In genomic region chr3:89087338-89088110, GRCm38 (mm10) we compare ENCODE assay signal across 9 mouse cellular contexts. TPM values are rescaled to one million over a fixed set of nuclear protein-coding genes. Genes with fewer than 3 reads are reported as not detected.
DNase-seq lines count a peak whose midpoint lies in the region; TF ChIP-seq lines count a peak whose summit lies in the region.
"Had no signal": no experiment of that assay in that cellular context is flagged by ENCODE, and none has a peak within 500 bp of the region (broad histone marks: within the 10 kb centered on the region; RNA-seq: fewer than 3 reads in every experiment).

No protein-coding gene starts in this region.

- H3K9ac ChIP-seq in CH12.LX (ENCODE audit: insufficient read depth, low read depth), result no peak overlapping the region

- peak; percentile 91 for DNase-seq in CH12.LX (ENCODE audit: extremely low read depth)
- DNase-seq in adrenal gland, postnatal 10 days, result peak; percentile 89
- DNase-seq in embryonic facial prominence, embryonic 10.5 days (ENCODE audit: low spot score), result peak; percentile 87
- DNase-seq in heart, postnatal 10 days, result peak; percentile 74 to 91
- peak; percentile 76 for DNase-seq in layer of hippocampus, adult 9-10 months (ENCODE audit: low spot score)
- DNase-seq in lung, postnatal 10 days, result peak; percentile 89
- DNase-seq in right cerebral cortex, postnatal 14 days, result peak; percentile 91
- DNase-seq in urinary bladder, postnatal 14 days (ENCODE audit: low spot score), result peak; percentile 90

- in situ Hi-C loops in CH12.LX (cut with MboI; ENCODE audit: low pct_ligation_motif_present, low pct_unique_long_range_greater_than_20kb, low sequenced_read_pairs), result no loop called here

- no peak for TF ChIP-seq EP300 in CH12.LX (IDR thresholded peaks at IDR 0.05; ENCODE audit: low read length)

- H3K27ac ChIP-seq in CH12.LX (ENCODE audit: insufficient read depth, low read depth), result peak overlapping the region; percentile 26; the same call in 1 of the 2 replicates
- H3K27ac ChIP-seq in embryonic facial prominence, embryonic 10.5 days (replicated peaks), result peak overlapping the region; percentile 81

- H3K36me3 ChIP-seq in CH12.LX (replicated peaks in 1 of 2; ENCODE audit: control insufficient read depth in 1 of 2, insufficient read depth in 1 of 2, low read length in 1 of 2), result peaks cover 0 to 8% of the 10 kb centered on the region in 2 experiments
- peaks cover 36% of the 10 kb centered on the region for H3K36me3 ChIP-seq in embryonic facial prominence, embryonic 10.5 days (replicated peaks)

- WGBS in embryonic facial prominence, embryonic 10.5 days, result 35% methylated on average over 21 of the region's 21 CpGs

- peak; percentile 25 for TF ChIP-seq RAD21 in CH12.LX (IDR thresholded peaks at IDR 0.05; ENCODE audit: low read depth, low read length)

- H3K79me2 ChIP-seq in CH12.LX (replicated peaks; ENCODE audit: control insufficient read depth, extremely low read depth, insufficient read depth, poor library complexity, severe bottlenecking), result no peaks in the 10 kb centered on the region

- H3K4me1 ChIP-seq in CH12.LX (ENCODE audit: control insufficient read depth in 1 of 2, insufficient read depth in 2 of 2), result peaks cover 32 to 73% of the 10 kb centered on the region in 2 experiments
- peaks cover 55% of the 10 kb centered on the region for H3K4me1 ChIP-seq in embryonic facial prominence, embryonic 10.5 days

- peak; percentile 45 to 90; a peak in 3 of 4 replicates for TF ChIP-seq CTCF in CH12.LX (conservative IDR thresholded peaks at IDR 0.05 in 1 of 2, IDR thresholded peaks at IDR 0.05 in 1 of 2; ENCODE audit: low read depth in 2 of 2, low read length in 2 of 2)

- H3K4me3 ChIP-seq in CH12.LX (replicated peaks in 1 of 3; ENCODE audit: low read depth in 2 of 3, low read length in 2 of 3, poor library complexity in 1 of 3), result peak overlapping the region in 1 of 3 experiments; percentile 1
- H3K4me3 ChIP-seq in embryonic facial prominence, embryonic 10.5 days, result peak overlapping the region; percentile 38

- dilution Hi-C loops in CH12.LX (cut with MboI; ENCODE audit: extremely low pct_ligation_motif_present, extremely low pct_unique_long_range_greater_than_20kb, low sequenced_read_pairs), result no loop called here

- peaks cover 2% of the 10 kb centered on the region for H3K27me3 ChIP-seq in CH12.LX (replicated peaks)
- H3K27me3 ChIP-seq in embryonic facial prominence, embryonic 10.5 days (replicated peaks; ENCODE audit: low read depth, poor library complexity, severe bottlenecking), result peaks cover 47% of the 10 kb centered on the region

- intact Hi-C loops in heart, postnatal 10 days (cut with DNase I), result no loop called here

- peak overlapping the region; percentile 67 for H3K4me2 ChIP-seq in CH12.LX (ENCODE audit: insufficient read depth, low read depth, poor library complexity, severe bottlenecking)

- TF ChIP-seq POLR2A in CH12.LX (IDR thresholded peaks at IDR 0.05; ENCODE audit: low read depth, low read length), result peak; percentile 45; the same call in 1 of the 2 replicates

- no peaks in the 10 kb centered on the region for H3K9me3 ChIP-seq in CH12.LX (replicated peaks; ENCODE audit: low read length)
- H3K9me3 ChIP-seq in embryonic facial prominence, embryonic 10.5 days, result no peaks in the 10 kb centered on the region

TF ChIP-seq in CH12.LX, 34 proteins besides CTCF, POLR2A, EP300 and RAD21:
- peak; percentile 98 for TF ChIP-seq MXI1 (IDR thresholded peaks at IDR 0.05; ENCODE audit: low read depth, low read length)
- no peak for TF ChIP-seq GABPA (IDR thresholded peaks at IDR 0.05; ENCODE audit: insufficient replicate concordance, low read depth, low read length)
- TF ChIP-seq UBTF (IDR thresholded peaks at IDR 0.05; ENCODE audit: low read depth, low read length), result peak; percentile 64; the same call in 1 of the 2 replicates
- TF ChIP-seq JUND (conservative IDR thresholded peaks at IDR 0.05; ENCODE audit: low read depth, low read length), result no peak
- TF ChIP-seq MAZ (IDR thresholded peaks at IDR 0.05; ENCODE audit: low read depth, low read length), result peak; percentile 57; the same call in 1 of the 2 replicates
- no peak for TF ChIP-seq TBP (conservative IDR thresholded peaks at IDR 0.05; ENCODE audit: low read depth, low read length)
- TF ChIP-seq MYC (IDR thresholded peaks at IDR 0.05; ENCODE audit: low read depth, low read length), result peak; percentile 98
- TF ChIP-seq USF1 (IDR thresholded peaks at IDR 0.05; ENCODE audit: low read depth, low read length), result no peak
- peak; percentile 99 for TF ChIP-seq BHLHE40 (IDR thresholded peaks at IDR 0.05; ENCODE audit: low read depth, low read length)
- TF ChIP-seq MEF2A (IDR thresholded peaks at IDR 0.05; ENCODE audit: borderline replicate concordance, low read depth, low read length), result peak; percentile 72
- TF ChIP-seq TCF12 (IDR thresholded peaks at IDR 0.05; ENCODE audit: low read depth, low read length), result peak; percentile 64
- no peak for TF ChIP-seq MAFK (IDR thresholded peaks at IDR 0.05; ENCODE audit: insufficient replicate concordance, low read length)
- TF ChIP-seq NELFE (IDR thresholded peaks at IDR 0.05; ENCODE audit: low read depth, low read length), result no peak
- peak; percentile 81 for TF ChIP-seq ELF1 (IDR thresholded peaks at IDR 0.05; ENCODE audit: low read depth, low read length)
- TF ChIP-seq SMC3 (IDR thresholded peaks at IDR 0.05; ENCODE audit: low read depth, low read length), result peak; percentile 40
- no peak for TF ChIP-seq CHD2 (IDR thresholded peaks at IDR 0.05; ENCODE audit: low read length)
- peak; percentile 95 for TF ChIP-seq SIN3A (IDR thresholded peaks at IDR 0.05; ENCODE audit: low read length)
- TF ChIP-seq ETS1 (conservative IDR thresholded peaks at IDR 0.05; ENCODE audit: low read depth, low read length), result peak; percentile 86
- no peak for TF ChIP-seq ZKSCAN1 (IDR thresholded peaks at IDR 0.05; ENCODE audit: borderline replicate concordance, low read depth, low read length)
- TF ChIP-seq ZMIZ1 (IDR thresholded peaks at IDR 0.05; ENCODE audit: low read depth, low read length), result no peak
- TF ChIP-seq KAT2A (IDR thresholded peaks at IDR 0.05; ENCODE audit: insufficient replicate concordance, low read length), result no peak
- TF ChIP-seq HCFC1 (IDR thresholded peaks at IDR 0.05; ENCODE audit: low read depth, low read length), result peak; percentile 56
- peak; percentile 74 for TF ChIP-seq IRF4 (IDR thresholded peaks at IDR 0.05; ENCODE audit: low read depth, low read length)
- TF ChIP-seq POLR2AphosphoS2 (IDR thresholded peaks at IDR 0.05; ENCODE audit: low read depth, low read length), result no peak
- no peak for TF ChIP-seq USF2 (conservative IDR thresholded peaks at IDR 0.05; ENCODE audit: low read depth, low read length)
- TF ChIP-seq MAX (IDR thresholded peaks at IDR 0.05; ENCODE audit: low read length), result peak; percentile 99
- TF ChIP-seq PAX5 (IDR thresholded peaks at IDR 0.05; ENCODE audit: low read length), result no peak
- TF ChIP-seq E2F4 (IDR thresholded peaks at IDR 0.05; ENCODE audit: insufficient replicate concordance, low read depth, low read length), result no peak
- no peak for TF ChIP-seq CHD1 (IDR thresholded peaks at IDR 0.05; ENCODE audit: low read depth, low read length)
- TF ChIP-seq RCOR1 (conservative IDR thresholded peaks at IDR 0.05; ENCODE audit: low read depth, low read length), result no peak
- no peak for TF ChIP-seq JUN (IDR thresholded peaks at IDR 0.05; ENCODE audit: insufficient read depth, low read depth, low read length)
- TF ChIP-seq ZC3H11A (IDR thresholded peaks at IDR 0.05; ENCODE audit: low read depth, low read length), result no peak
- no peak for TF ChIP-seq NRF1 (IDR thresholded peaks at IDR 0.05; ENCODE audit: low read depth, low read length)
- peak; percentile 52 for TF ChIP-seq ZNF384 (IDR thresholded peaks at IDR 0.05; ENCODE audit: low read depth, low read length)

RNA-seq across cellular contexts. Expression of gene Rusc1, which starts 5.6 kb away (rescaled TPM):
- total RNA-seq in CH12.LX (2012; rRNA removed), result 25.1 and 30.1 TPM in 2 replicates
- 17.7 and 19.7 TPM in 2 replicates for total RNA-seq in CH12.LX (2014; rRNA removed)
- 16.7 and 19.4 TPM in 2 replicates for polyA plus RNA-seq in CH12.LX (2012; ENCODE audit: insufficient read length, low read depth)
- 10 to 100 TPM; 19.2 to 23.2 TPM for total RNA-seq in adrenal gland, postnatal 10 days (2021)
- 15.4 and 18.5 TPM in 2 replicates for polyA plus RNA-seq in embryonic facial prominence, embryonic 10.5 days (2016; fragmentation: Nextera tagmentation; extraction: Ambion mirVana)
- 10 to 100 TPM; 12.6 to 15.0 TPM for total RNA-seq in heart, postnatal 10 days (2021)

RNA-seq across cellular contexts. Expression of gene Gm43738, which starts 13.4 kb away (rescaled TPM):
- 0.13 TPM in 1 of 2 replicates, not detected in the other for total RNA-seq in CH12.LX (2012; rRNA removed)
- not detected in 2 replicates for total RNA-seq in CH12.LX (2014; rRNA removed)
- not detected in 2 replicates for polyA plus RNA-seq in CH12.LX (2012; ENCODE audit: insufficient read length, low read depth)
- not detected for total RNA-seq in adrenal gland, postnatal 10 days (2021)
- 0.09 TPM in 1 of 2 replicates, not detected in the other for polyA plus RNA-seq in embryonic facial prominence, embryonic 10.5 days (2016; fragmentation: Nextera tagmentation; extraction: Ambion mirVana)
- not detected for total RNA-seq in heart, postnatal 10 days (2021)

RNA-seq across cellular contexts. Expression of gene Fdps, which starts 14.2 kb away (rescaled TPM):
- total RNA-seq in CH12.LX (2012; rRNA removed) (243 and 244 TPM in 2 replicates), CH12.LX (2014; rRNA removed) (490 and 572 TPM in 2 replicates)
- 177 and 200 TPM in 2 replicates for polyA plus RNA-seq in CH12.LX (2012; ENCODE audit: insufficient read length, low read depth)
- 10 to 100 TPM; 56.9 to 70.2 TPM for total RNA-seq in adrenal gland, postnatal 10 days (2021)
- 364 and 386 TPM in 2 replicates for polyA plus RNA-seq in embryonic facial prominence, embryonic 10.5 days (2016; fragmentation: Nextera tagmentation; extraction: Ambion mirVana)
- total RNA-seq in heart, postnatal 10 days (2021), result 10 to 100 TPM; 26.2 to 28.3 TPM

RNA-seq across cellular contexts. Expression of gene Pklr, which starts 48.4 kb away (rescaled TPM):
- total RNA-seq in CH12.LX (2012; rRNA removed), result not detected in 2 replicates
- total RNA-seq in CH12.LX (2014; rRNA removed), result not detected in 2 replicates
- not detected in 2 replicates for polyA plus RNA-seq in CH12.LX (2012; ENCODE audit: insufficient read length, low read depth)
- total RNA-seq in adrenal gland, postnatal 10 days (2021), result 10 to 100 TPM; 15.2 to 41.1 TPM
- 2.8 and 3.2 TPM in 2 replicates for polyA plus RNA-seq in embryonic facial prominence, embryonic 10.5 days (2016; fragmentation: Nextera tagmentation; extraction: Ambion mirVana)
- total RNA-seq in heart, postnatal 10 days (2021), result not detected
- total RNA-seq: left cerebral cortex, adult 8-10 months had no signal
